In genomic region chr1:123974621-123975020, GRCm38 (mm10) we compare ENCODE assay signal across 9 mouse cellular contexts.
DNase-seq lines count a peak whose midpoint lies in the region; ATAC-seq and TF ChIP-seq lines count a peak whose summit lies in the region.
"Had no signal": no experiment of that assay in that cellular context is flagged by ENCODE, and none has a peak within 500 bp of the region (broad histone marks: within the 10 kb centered on the region; RNA-seq: fewer than 3 reads in every experiment).

No protein-coding gene starts in this region.

- no peaks in the 10 kb centered on the region for H3K4me1 ChIP-seq in forebrain, postnatal 0 days (ENCODE audit: insufficient read depth)
- H3K4me1 ChIP-seq in forebrain, embryonic 12.5 days, result no peaks in the 10 kb centered on the region
- H3K4me1 ChIP-seq: limb, embryonic 13.5 days had no signal

- peak; percentile 62 for TF ChIP-seq CTCF in forebrain, postnatal 0 days (IDR thresholded peaks at IDR 0.05; ENCODE audit: low read depth)

- H3K36me3 ChIP-seq in forebrain, postnatal 0 days (ENCODE audit: insufficient read depth), result no peaks in the 10 kb centered on the region
- no peaks in the 10 kb centered on the region for H3K36me3 ChIP-seq in forebrain, embryonic 12.5 days (replicated peaks)
- H3K36me3 ChIP-seq: limb, embryonic 13.5 days had no signal

- no peak for ATAC-seq in forebrain, postnatal 0 days
- no peak for ATAC-seq in forebrain, embryonic 12.5 days (ENCODE audit: low FRiP score)

- peak; percentile 25 for DNase-seq in forebrain, postnatal 0 days
- peak; percentile 19 for DNase-seq in ovary, postnatal 36 days (ENCODE audit: low spot score)
- DNase-seq in ovary, adult 18-20 months (ENCODE audit: low spot score), result no peak
- DNase-seq in cerebellum, adult 9-11 months, result peak; percentile 17
- DNase-seq in mesoderm, embryonic 11.5 days (ENCODE audit: low read depth, low spot score), result peak; percentile 28
- no peak for DNase-seq in gastrocnemius, postnatal 36 days
- DNase-seq in lung, postnatal 25 days (ENCODE audit: low spot score), result no peak

- H3K4me2 ChIP-seq in forebrain, postnatal 0 days (ENCODE audit: low read depth), result no peak overlapping the region
- no peak overlapping the region for H3K4me2 ChIP-seq in forebrain, embryonic 12.5 days
- H3K4me2 ChIP-seq: limb, embryonic 13.5 days had no signal

- intact Hi-C loops in gastrocnemius, postnatal 36 days (cut with DNase I), result no loop called here

- no peak overlapping the region for H3K4me3 ChIP-seq in forebrain, postnatal 0 days (ENCODE audit: low read depth, low read length)
- H3K4me3 ChIP-seq in forebrain, embryonic 12.5 days (replicated peaks), result no peak overlapping the region
- H3K4me3 ChIP-seq: limb, embryonic 13.5 days had no signal

- no peaks in the 10 kb centered on the region for H3K27me3 ChIP-seq in forebrain, postnatal 0 days (ENCODE audit: insufficient read depth, low read length)
- no peaks in the 10 kb centered on the region for H3K27me3 ChIP-seq in forebrain, embryonic 12.5 days
- H3K27me3 ChIP-seq: limb, embryonic 13.5 days had no signal

- no peaks in the 10 kb centered on the region for H3K9me3 ChIP-seq in forebrain, postnatal 0 days (ENCODE audit: low read length)
- H3K9me3 ChIP-seq in forebrain, embryonic 12.5 days, result no peaks in the 10 kb centered on the region
- H3K9me3 ChIP-seq: limb, embryonic 13.5 days had no signal

- H3K9ac ChIP-seq in forebrain, postnatal 0 days, result no peak overlapping the region
- no peak overlapping the region for H3K9ac ChIP-seq in forebrain, embryonic 12.5 days
- H3K9ac ChIP-seq: limb, embryonic 13.5 days had no signal

- 26% methylated on average over 3 of the region's 3 CpGs for WGBS in forebrain, postnatal 0 days
- 33% methylated on average over 3 of the region's 3 CpGs for WGBS in forebrain, embryonic 12.5 days

- H3K27ac ChIP-seq in forebrain, postnatal 0 days (ENCODE audit: low read depth, low read length), result no peak overlapping the region
- H3K27ac ChIP-seq in forebrain, embryonic 12.5 days, result no peak overlapping the region
- H3K27ac ChIP-seq: limb, embryonic 13.5 days had no signal

Comparison
In these comparisons a context has a peak if more than half of its experiments do, and no peak if none do; other contexts are left out.
1. DNase-seq: peak in forebrain, postnatal 0 days (single experiment), ovary, postnatal 36 days (single experiment), cerebellum, adult 9-11 months (single experiment) and mesoderm, embryonic 11.5 days (single experiment); none in ovary, adult 18-20 months (single experiment), gastrocnemius, postnatal 36 days (0 of 2) and lung, postnatal 25 days (single experiment).